Mouse (Mus musculus) intestine, embryonic 15.5 days (tissue): Measurements from ENCODE around the gene Ergic2. TPM values are rescaled to one million over a fixed set of nuclear protein-coding genes. Genes with fewer than 3 reads are reported as not detected.

Experiments
- ATAC-seq: fragments of 200-750 bp; cut with Nextera tagmentation; 2 replicates; pipeline ENCODE4 v1.8.0; 2017; ENCODE audit warnings: moderate TSS enrichment, moderate library complexity
- H3K27ac ChIP-seq: fragments of 300-500 bp; sonication (generic); 2 replicates; pipeline ENCODE4 v1.5.1; 2015; ENCODE audit warnings: mild to moderate bottlenecking, inconsistent platforms
- H3K27me3 ChIP-seq: fragments of 300-500 bp; sonication (generic); replicated peaks from 2 replicates; pipeline ENCODE4 v1.6.1; 2015; ENCODE audit warnings: inconsistent platforms
- H3K36me3 ChIP-seq: fragments of 300-500 bp; sonication (generic); 2 replicates; pipeline ENCODE4 v1.6.1; 2015; ENCODE audit warnings: inconsistent platforms
- H3K4me1 ChIP-seq: fragments of 300-500 bp; sonication (generic); replicated peaks from 2 replicates; pipeline ENCODE4 v1.6.1; 2015; ENCODE audit warnings: inconsistent platforms
- H3K4me2 ChIP-seq: fragments of 300-500 bp; sonication (generic); replicated peaks from 2 replicates; pipeline ENCODE4 v1.6.1; 2015; ENCODE audit warnings: mild to moderate bottlenecking, inconsistent platforms
- H3K4me3 ChIP-seq: fragments of 300-500 bp; sonication (generic); replicated peaks from 2 replicates; pipeline ENCODE4 v1.5.1; 2015; ENCODE audit warnings: inconsistent platforms
- H3K9ac ChIP-seq: fragments of 300-500 bp; sonication (generic); 2 replicates; pipeline ENCODE4 v1.6.1; 2015; ENCODE audit warnings: inconsistent platforms
- H3K9me3 ChIP-seq: fragments of 300-500 bp; sonication (generic); 2 replicates; pipeline ENCODE4 v1.6.1; 2016; ENCODE audit warnings: inconsistent platforms
- WGBS: fragments of 180-500 bp; shearing (Covaris S2); methylation state at CpG from one replicate; pipeline ENCODE4 v1.1.7; 2015; 5-methylcytosine and 5-hydroxymethylcytosine counted together
- polyA plus RNA-seq: library from polyadenylated mRNA; unstranded; fragments of >200 nt; fragmentation: Nextera tagmentation; extraction: Ambion mirVana; gene quantifications from 2 replicates; pipeline ENCODE4 v1.2.1, GENCODE M21; 2015

Gene Ergic2
- polyA plus RNA-seq: 184 and 215 TPM in 2 replicates

GRCm38 (mm10) chr6:148211897-148212680 lies at the start of gene Ergic2:
Gene Ergic2 (minus strand): TSS chr6:148212374.
- WGBS: under 1% methylated on average over 61 of the region's 61 CpGs
- H3K27me3 ChIP-seq: no peaks in the 10 kb centered on the region
- peak within 1 kb of the TSS; percentile 75 for H3K27ac ChIP-seq
- H3K4me1 ChIP-seq: no peaks in the 10 kb centered on the region
- peak within 1 kb of the TSS; percentile 76 for H3K4me3 ChIP-seq
- H3K9ac ChIP-seq: peak within 1 kb of the TSS; percentile 89
- no peaks in the 10 kb centered on the region for H3K36me3 ChIP-seq
- H3K4me2 ChIP-seq: peak within 1 kb of the TSS; percentile 63
- H3K9me3 ChIP-seq: no peaks in the 10 kb centered on the region
- peak; percentile 99 for ATAC-seq

- H3K27me3 ChIP-seq: no peaks in the 10 kb centered on the region
- no peaks in the 10 kb centered on the region for H3K9me3 ChIP-seq
- H3K4me1 ChIP-seq: peaks cover 5% of the 10 kb centered on the region; the same call in 1 of the 2 replicates
- ATAC-seq: no peak
- 87% methylated on average over 6 of the region's 6 CpGs for WGBS
- H3K4me3 ChIP-seq: no peak overlapping the region
- H3K4me2 ChIP-seq: no peak overlapping the region
- H3K27ac ChIP-seq: no peak overlapping the region
- H3K36me3 ChIP-seq: no peaks in the 10 kb centered on the region
- H3K9ac ChIP-seq: no peak overlapping the region
Measured at GRCm38 (mm10) chr6:148260729-148261101, 48.5 kb upstream of the Ergic2 start.

- ATAC-seq: peak; percentile 49; the same call in 1 of the 2 replicates
- Histone ChIP-seq H3K36me3 (no peaks in the 10 kb centered on the region), H3K9ac (no peak overlapping the region), H3K27me3 (no peaks in the 10 kb centered on the region), H3K9me3 (no peaks in the 10 kb centered on the region), H3K4me2 (no peak overlapping the region), H3K4me1 (peaks cover 9% of the 10 kb centered on the region; the same call in 1 of the 2 replicates), H3K4me3 (no peak overlapping the region), H3K27ac (0 out of 2 replicates have a peak overlapping the region, but pooled peaks have one; percentile 7)
- WGBS: 44% methylated on average over 4 of the region's 4 CpGs
Measured at GRCm38 (mm10) chr6:148259979-148260728, 48.0 kb upstream of the Ergic2 start.

GRCm38 (mm10) chr6:148259074-148259473 lies 46.9 kb upstream of the Ergic2 start:
- WGBS: 72% methylated on average over 8 of the region's 8 CpGs
- no peak overlapping the region for H3K4me2 ChIP-seq
- no peak overlapping the region for H3K9ac ChIP-seq
- no peaks in the 10 kb centered on the region for H3K27me3 ChIP-seq
- no peak overlapping the region for H3K27ac ChIP-seq
- no peak for ATAC-seq
- H3K4me3 ChIP-seq: no peak overlapping the region
- no peaks in the 10 kb centered on the region for H3K36me3 ChIP-seq
- peaks cover 9% of the 10 kb centered on the region for H3K4me1 ChIP-seq
- H3K9me3 ChIP-seq: no peaks in the 10 kb centered on the region

GRCm38 (mm10) chr6:148257805-148258204 lies 45.6 kb upstream of the Ergic2 start:
- Histone ChIP-seq H3K9ac (no peak overlapping the region), H3K36me3 (no peaks in the 10 kb centered on the region), H3K9me3 (no peaks in the 10 kb centered on the region), H3K27me3 (no peaks in the 10 kb centered on the region), H3K4me2 (no peak overlapping the region), H3K4me3 (no peak overlapping the region), H3K27ac (no peak overlapping the region), H3K4me1 (peaks cover 9% of the 10 kb centered on the region)
- ATAC-seq: no peak
- 73% methylated on average over 2 of the region's 2 CpGs for WGBS

GRCm38 (mm10) chr6:148256109-148256508 lies 43.9 kb upstream of the Ergic2 start:
- Histone ChIP-seq H3K27me3 (no peaks in the 10 kb centered on the region), H3K4me2 (no peak overlapping the region), H3K9ac (no peak overlapping the region), H3K4me1 (peaks cover 11% of the 10 kb centered on the region), H3K4me3 (no peak overlapping the region), H3K27ac (no peak overlapping the region), H3K36me3 (no peaks in the 10 kb centered on the region), H3K9me3 (no peaks in the 10 kb centered on the region)
- ATAC-seq: no peak
- 75% methylated on average over 3 of the region's 3 CpGs for WGBS

- 37% methylated on average over 1 of the region's 1 CpGs for WGBS
- Histone ChIP-seq H3K27me3 (no peaks in the 10 kb centered on the region), H3K4me1 (peaks cover 11% of the 10 kb centered on the region), H3K4me3 (no peak overlapping the region), H3K9ac (no peak overlapping the region), H3K4me2 (no peak overlapping the region), H3K36me3 (no peaks in the 10 kb centered on the region), H3K27ac (0 out of 2 replicates have a peak overlapping the region, but pooled peaks have one; percentile 44), H3K9me3 (no peaks in the 10 kb centered on the region)
- ATAC-seq: peak; percentile 44
Measured at GRCm38 (mm10) chr6:148255395-148256053, 43.4 kb upstream of the Ergic2 start.

GRCm38 (mm10) chr6:148249221-148249620 lies 37.0 kb upstream of the Ergic2 start:
- Histone ChIP-seq H3K27me3 (no peaks in the 10 kb centered on the region), H3K9ac (no peak overlapping the region), H3K4me1 (0 out of 2 replicates have a peak, but pooled peaks cover 2% of the 10 kb centered on the region), H3K27ac (no peak overlapping the region), H3K4me3 (no peak overlapping the region), H3K36me3 (no peaks in the 10 kb centered on the region), H3K9me3 (no peaks in the 10 kb centered on the region), H3K4me2 (no peak overlapping the region)
- WGBS: 75% methylated on average over 3 of the region's 3 CpGs
- ATAC-seq: no peak

GRCm38 (mm10) chr6:148248625-148249024 lies 36.5 kb upstream of the Ergic2 start:
- Histone ChIP-seq H3K4me3 (no peak overlapping the region), H3K36me3 (no peaks in the 10 kb centered on the region), H3K4me1 (0 out of 2 replicates have a peak, but pooled peaks cover 2% of the 10 kb centered on the region), H3K9ac (no peak overlapping the region), H3K27ac (no peak overlapping the region), H3K9me3 (no peaks in the 10 kb centered on the region), H3K27me3 (no peaks in the 10 kb centered on the region), H3K4me2 (no peak overlapping the region)
- 48% methylated on average over 2 of the region's 2 CpGs for WGBS
- no peak for ATAC-seq

GRCm38 (mm10) chr6:148246544-148246943 lies 34.4 kb upstream of the Ergic2 start:
- H3K27ac ChIP-seq: no peak overlapping the region
- no peaks in the 10 kb centered on the region for H3K4me1 ChIP-seq
- H3K27me3 ChIP-seq: no peaks in the 10 kb centered on the region
- 78% methylated on average over 7 of the region's 7 CpGs for WGBS
- H3K9me3 ChIP-seq: no peaks in the 10 kb centered on the region
- ATAC-seq: no peak
- H3K4me2 ChIP-seq: no peak overlapping the region
- no peak overlapping the region for H3K4me3 ChIP-seq
- H3K9ac ChIP-seq: no peak overlapping the region
- H3K36me3 ChIP-seq: no peaks in the 10 kb centered on the region

- Histone ChIP-seq H3K27ac (no peak overlapping the region), H3K9ac (no peak overlapping the region), H3K4me1 (no peaks in the 10 kb centered on the region), H3K36me3 (no peaks in the 10 kb centered on the region), H3K27me3 (no peaks in the 10 kb centered on the region), H3K9me3 (no peaks in the 10 kb centered on the region), H3K4me2 (no peak overlapping the region), H3K4me3 (no peak overlapping the region)
- 30% methylated on average over 1 of the region's 1 CpGs for WGBS
- ATAC-seq: no peak
Measured at GRCm38 (mm10) chr6:148244836-148245235, 32.7 kb upstream of the Ergic2 start.

GRCm38 (mm10) chr6:148242304-148242703 lies 30.1 kb upstream of the Ergic2 start:
- H3K4me3 ChIP-seq: no peak overlapping the region
- no peak overlapping the region for H3K27ac ChIP-seq
- 62% methylated on average over 3 of the region's 3 CpGs for WGBS

More at GRCm38 (mm10) chr6:148242304-148242703, 30.1 kb upstream of the Ergic2 start:
- Histone ChIP-seq H3K36me3 (no peaks in the 10 kb centered on the region), H3K27me3 (no peaks in the 10 kb centered on the region), H3K9me3 (no peaks in the 10 kb centered on the region), H3K9ac (no peak overlapping the region), H3K4me1 (no peaks in the 10 kb centered on the region), H3K4me2 (no peak overlapping the region)
- no peak for ATAC-seq
